Mouse (Mus musculus): ENCODE data around the gene Iqgap3.

Gene Iqgap3

DNA sequence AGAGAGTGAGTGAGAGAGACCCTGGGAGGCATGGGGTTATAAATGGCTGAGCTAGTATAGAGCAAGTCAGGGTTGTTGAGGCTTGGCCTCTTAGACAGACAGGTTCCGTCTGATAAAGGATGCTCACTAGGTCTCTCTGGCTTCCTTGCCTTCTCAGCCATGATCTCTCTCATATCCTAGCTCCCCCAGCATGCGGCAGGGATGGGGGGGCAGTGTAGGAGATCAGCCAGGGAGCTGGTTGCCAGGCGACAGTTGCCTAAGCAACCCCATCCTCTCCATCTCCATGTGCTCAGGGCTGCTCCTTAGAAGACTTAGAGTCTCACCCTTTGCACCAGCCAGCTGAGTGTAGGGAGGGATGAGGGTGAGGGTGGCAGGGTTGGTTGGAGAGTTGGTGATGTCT lies 70.3 kb downstream of the Iqgap3 start:
- DNase-seq: peak; percentile 74

DNA sequence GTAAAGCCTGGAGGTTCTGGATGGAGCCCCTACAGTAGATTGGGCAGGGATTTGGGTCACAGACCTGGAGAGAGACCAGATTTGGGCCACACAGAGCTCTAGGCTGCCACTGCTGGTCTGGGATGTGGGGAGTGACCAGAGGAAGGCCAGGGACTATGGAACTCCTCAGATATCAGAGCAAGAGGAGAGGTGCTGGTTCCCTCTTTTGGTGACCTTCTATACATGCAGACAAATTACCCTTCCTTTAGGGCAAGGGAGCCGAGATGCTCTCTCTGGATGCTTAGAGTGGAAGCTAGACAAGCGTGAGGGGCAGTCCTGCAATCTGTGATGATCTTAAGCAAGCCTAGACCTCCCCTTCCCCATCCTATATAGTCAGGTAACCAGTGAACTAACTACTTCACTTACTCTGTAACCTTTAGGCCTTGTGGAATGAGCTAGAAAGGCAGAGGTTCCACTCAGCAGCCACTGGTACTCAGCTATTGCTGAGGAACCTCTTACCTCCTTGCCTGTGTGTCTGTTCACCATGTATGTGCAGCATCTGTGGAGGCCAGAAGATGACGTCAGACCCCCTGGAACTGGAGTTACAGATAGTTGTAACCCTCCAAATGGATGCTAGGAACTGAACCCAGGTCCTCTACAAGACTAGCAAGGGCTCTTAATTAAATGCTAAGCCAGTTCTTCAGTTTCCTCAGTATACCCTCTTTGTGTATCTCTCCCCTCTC lies 71.7 kb downstream of the Iqgap3 start:
- DNase-seq: no peak

DNA sequence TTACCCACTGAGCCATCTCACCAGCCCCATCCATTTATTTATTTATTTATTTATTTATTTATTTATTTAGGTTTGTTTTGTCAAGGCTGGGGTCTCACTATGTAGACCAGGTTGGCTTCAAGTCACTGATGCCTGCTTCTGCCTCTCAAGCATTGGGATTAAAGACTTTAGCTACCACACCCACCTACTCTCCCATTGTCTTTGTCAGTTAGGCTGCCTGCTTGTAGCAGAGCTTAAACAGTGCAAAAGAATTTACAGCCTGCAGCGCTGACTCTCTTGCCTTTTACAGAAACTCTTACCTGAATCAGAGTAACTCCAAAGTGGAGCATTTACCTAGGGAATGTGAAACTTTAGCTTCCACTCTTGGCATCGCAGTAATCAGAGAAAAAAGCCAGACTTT lies 72.5 kb downstream of the Iqgap3 start:
- no peak for DNase-seq

DNA sequence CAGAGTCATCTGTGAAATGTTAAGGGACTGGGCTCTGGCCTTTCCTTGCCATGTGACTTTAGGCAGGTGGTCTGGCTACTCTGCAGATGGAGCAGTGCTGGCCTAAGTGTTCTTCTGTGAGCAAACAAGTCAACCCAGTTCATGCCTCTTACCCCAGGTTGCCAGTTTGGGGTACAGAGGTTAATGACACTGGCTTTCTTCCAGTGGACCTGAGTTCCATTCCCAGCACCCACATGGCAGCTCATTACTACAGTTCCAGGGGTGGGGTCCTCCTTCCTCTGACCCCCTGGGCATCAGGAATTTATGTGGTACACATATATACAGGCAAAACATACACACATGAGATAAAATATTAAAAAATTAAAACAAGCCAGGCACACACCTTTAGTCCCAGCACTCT lies 75.0 kb downstream of the Iqgap3 start:
- no peak for DNase-seq

DNA sequence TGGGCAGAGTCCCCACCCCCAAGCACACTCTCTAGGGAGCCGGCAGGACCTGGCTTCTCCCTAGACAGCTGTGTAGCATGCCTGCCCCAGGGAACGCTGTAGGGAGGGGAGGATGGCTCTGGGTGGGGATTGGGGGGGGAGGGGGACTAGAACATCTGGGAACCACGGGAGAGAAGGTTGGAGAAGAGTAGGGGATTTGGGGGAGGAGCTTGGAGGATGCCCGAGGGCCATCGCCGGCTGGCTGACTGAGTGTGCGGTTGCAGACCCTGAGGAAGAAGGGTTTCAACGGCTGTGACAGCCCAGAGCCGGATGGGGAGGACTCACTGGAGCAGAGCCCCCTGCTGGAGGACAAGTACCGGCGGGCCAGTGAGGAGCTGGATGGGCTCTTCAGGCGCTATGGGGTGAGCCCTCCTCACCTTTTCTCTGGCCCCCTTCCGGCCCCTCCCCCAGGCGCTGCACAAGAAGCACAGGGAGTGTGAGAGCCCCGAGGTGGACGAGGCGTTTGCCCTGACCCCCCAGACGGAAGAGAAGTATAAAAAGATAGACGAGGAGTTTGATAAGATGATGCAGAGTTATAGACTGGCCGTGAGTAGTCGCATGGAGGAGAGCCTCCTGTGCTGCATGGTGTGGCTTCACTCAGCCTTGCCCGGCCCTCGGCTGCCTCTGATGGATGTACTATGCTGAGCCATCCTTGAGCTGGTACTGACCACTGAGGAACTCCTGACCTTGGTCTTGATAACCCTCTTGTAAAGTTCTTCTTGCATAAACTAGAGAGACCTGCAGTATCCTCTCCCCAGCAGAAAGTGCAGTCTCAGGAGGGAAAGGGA lies 76.2 kb downstream of the Iqgap3 start:
- DNase-seq: peak; percentile 37

DNA sequence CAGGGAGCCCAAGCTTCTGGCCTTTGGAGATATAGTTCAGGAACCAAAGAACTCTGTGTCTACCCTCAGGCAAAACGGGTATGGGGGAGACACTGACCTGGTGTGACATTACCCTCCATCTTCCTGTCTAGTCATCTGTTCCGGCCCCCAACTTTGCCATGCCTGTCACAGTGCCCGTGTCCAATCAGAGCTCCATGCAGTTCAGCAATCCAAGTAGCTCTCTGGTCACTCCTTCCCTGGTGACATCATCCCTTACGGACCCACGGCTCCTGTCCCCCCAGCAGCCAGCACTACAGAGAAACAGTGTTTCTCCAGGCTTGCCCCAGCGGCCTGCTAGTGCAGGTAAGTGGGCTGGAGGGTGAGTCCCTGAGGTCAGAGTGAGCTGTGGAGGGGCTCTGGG lies 77.2 kb downstream of the Iqgap3 start:
- no peak for DNase-seq

DNA sequence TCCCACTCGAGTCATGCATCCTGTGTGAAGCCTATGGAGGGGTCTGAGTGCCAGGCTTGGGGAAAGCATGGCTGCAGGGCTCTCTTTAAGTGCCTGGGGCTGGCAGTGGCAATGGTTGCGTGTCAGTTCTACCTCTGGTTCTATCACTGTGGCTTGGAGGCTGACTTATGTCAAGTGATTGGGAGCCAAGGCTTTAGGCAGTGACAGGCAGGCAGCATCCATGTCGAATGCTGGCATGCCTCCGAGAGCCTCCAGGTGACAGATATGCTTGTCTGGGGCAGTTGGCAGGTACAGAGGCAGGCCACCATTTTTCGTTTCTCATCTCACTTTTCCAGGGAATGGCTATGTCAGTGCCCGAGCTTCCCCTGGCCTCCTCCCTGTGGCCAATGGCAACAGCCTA lies 79.1 kb downstream of the Iqgap3 start:
- DNase-seq: no peak

DNA sequence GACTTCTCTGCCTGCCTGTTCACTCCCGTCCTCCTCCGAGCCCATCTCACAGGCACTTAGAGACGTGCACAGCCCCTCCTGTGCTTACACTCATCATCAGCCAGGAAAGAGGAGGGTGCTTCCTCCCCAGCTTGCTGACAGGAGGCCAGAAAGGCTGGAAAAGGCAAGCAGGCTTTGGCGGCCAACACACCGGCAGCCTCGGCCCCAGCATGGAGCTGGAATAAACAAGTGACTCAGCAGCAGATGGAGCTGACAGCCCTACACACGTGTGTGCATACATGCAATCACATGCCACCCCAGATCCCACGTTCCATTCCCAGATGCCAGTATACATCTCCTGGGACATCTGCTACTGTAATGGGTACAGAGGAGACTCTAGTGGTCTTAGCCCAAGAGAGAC lies 80.5 kb downstream of the Iqgap3 start:
- peak; percentile 83 for DNase-seq

DNA sequence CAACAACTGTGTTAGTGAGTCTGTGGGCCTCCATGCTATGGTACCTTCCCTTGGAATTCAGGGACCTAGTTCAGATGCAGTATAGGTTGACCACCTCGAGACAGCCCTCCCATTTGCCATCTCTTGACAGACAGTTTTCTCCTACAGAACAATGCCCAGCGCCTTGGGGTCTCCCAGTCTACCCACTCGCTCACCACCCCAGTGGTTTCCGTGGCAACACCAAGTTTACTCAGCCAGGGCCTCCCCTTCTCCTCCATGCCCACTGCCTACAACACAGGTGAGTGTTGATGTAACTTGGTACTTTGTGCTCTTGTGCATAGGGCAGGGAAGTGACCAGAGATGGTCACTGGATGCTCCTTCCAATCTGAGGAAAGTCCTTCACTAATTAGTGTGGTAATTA lies 81.0 kb downstream of the Iqgap3 start:
- DNase-seq: no peak

DNA sequence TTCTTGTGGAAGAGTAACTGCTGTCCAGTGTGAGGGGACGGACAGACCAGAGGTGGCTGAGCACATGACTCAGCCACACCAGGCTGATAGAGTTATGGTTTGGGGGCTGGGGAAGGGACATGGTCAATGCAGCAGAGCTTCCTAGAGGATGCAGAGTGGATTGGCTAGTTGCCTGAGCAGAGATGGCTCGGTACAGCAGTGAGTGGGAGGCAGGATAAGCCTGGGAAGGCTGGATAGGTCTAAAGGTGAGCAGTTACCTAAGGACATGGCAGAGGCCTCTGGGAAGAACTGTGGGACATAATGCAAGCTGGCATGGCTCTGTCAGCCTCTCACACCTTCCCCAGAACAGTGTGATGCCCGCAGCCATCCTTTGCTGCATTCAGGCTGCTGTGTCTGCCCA lies 82.1 kb downstream of the Iqgap3 start:
- no peak for DNase-seq

DNA sequence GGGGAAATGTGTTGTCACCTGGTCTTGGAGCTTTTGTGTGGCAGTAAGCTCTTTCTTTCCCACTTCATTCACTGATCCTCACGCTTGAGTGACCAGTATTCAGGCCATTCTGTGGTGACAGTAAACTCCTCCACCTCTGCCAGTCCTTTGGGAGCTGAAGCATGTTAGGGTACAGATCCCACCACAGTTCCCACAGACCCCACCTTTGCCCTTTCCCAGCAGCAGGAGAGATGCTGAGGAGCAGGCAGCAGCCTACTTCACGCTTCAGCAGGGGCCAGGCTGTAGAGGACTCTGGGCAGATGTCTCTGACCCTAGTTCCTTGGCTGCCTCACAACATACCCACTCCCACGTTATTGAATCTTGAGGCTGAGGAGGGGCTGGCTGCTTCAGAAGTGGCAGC lies 82.5 kb downstream of the Iqgap3 start:
- no peak for DNase-seq

DNA sequence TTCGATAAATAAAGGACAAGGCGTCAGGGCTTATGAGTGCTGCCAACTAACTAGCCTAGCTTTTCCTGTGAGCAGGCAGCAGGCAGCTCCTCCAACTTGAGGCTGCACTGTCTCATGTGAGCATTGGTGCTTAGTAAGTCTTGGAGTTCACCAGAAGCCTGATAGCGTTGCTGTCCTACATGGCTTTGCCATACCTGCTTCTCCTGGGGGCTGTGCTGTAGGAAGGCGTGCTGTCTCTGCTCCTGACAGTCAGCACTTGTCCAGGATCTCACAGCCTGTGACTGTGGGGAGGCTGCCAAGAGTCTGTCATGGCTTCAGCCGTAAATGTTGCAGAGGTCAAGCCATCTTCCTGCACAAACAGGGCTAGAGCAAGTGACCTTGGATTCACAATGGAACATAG lies 84.3 kb downstream of the Iqgap3 start:
- DNase-seq: no peak

DNA sequence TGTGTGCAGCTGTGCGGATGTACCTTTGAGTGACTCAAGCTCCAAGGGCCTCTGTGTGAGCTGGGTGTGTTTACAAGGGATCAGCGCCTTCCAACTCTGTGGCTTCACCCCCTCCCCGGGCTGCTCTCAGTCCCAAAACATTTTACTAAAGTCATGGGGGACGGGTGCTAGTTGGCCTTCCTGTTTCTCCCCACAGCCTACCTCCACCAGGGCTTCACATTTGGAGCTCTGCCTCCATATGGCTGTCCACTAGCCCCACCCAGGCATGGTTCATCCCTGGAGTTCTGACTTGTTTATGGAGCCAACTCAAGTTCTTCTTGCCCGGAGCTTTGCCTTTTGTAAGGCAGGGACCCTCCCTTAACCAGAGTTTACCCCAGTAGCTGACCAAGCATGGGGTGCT lies 88.6 kb downstream of the Iqgap3 start:
- no peak for DNase-seq

Measured in cerebellum, adult 11 months (tissue).